Mouse (Mus musculus): Measurements from ENCODE around the gene BC052040. TPM values are rescaled to one million over a fixed set of nuclear protein-coding genes. Genes with fewer than 3 reads are reported as not detected.

BC052040 gene
- polyA plus RNA-seq, 1 experiment, result 3.8 TPM

GRCm38 (mm10) chr2:115723452-115723851 lies 141.9 kb downstream of the BC052040 start:
- no peak for TF ChIP-seq CTCF (IDR thresholded peaks at IDR 0.05; ENCODE audit: borderline replicate concordance, control insufficient read depth, extremely low read depth, insufficient read depth, low read length, poor library complexity)
- no peak for TF ChIP-seq POLR2A (IDR thresholded peaks at IDR 0.05; ENCODE audit: control insufficient read depth, extremely low read depth, insufficient read depth, low read length, poor library complexity)
- 86% methylated on average over 8 of the region's 8 CpGs for WGBS
- no peaks in the 10 kb centered on the region for H3K4me1 ChIP-seq (replicated peaks; ENCODE audit: control insufficient read depth, insufficient read depth, low read length)
- H3K36me3 ChIP-seq (ENCODE audit: control insufficient read depth, insufficient read depth, low read length), result no peaks in the 10 kb centered on the region
- no peak overlapping the region for H3K4me3 ChIP-seq (ENCODE audit: control insufficient read depth, insufficient read depth, low read length)
- no peak overlapping the region for H3K27ac ChIP-seq (ENCODE audit: control insufficient read depth, insufficient read depth, low read length)
- DNase-seq, result no peak
- no peaks in the 10 kb centered on the region for H3K27me3 ChIP-seq (ENCODE audit: control insufficient read depth, insufficient read depth, low read length)

GRCm38 (mm10) chr2:115724216-115724615 lies 142.7 kb downstream of the BC052040 start:
- WGBS, result 87% methylated on average over 6 of the region's 6 CpGs
- Histone ChIP-seq H3K27me3 (ENCODE audit: control insufficient read depth, insufficient read depth, low read length) (no peaks in the 10 kb centered on the region), H3K4me3 (ENCODE audit: control insufficient read depth, insufficient read depth, low read length) (no peak overlapping the region), H3K4me1 (replicated peaks; ENCODE audit: control insufficient read depth, insufficient read depth, low read length) (no peaks in the 10 kb centered on the region), H3K36me3 (ENCODE audit: control insufficient read depth, insufficient read depth, low read length) (no peaks in the 10 kb centered on the region), H3K27ac (ENCODE audit: control insufficient read depth, insufficient read depth, low read length) (no peak overlapping the region)
- DNase-seq, result no peak
- no peak for TF ChIP-seq POLR2A (IDR thresholded peaks at IDR 0.05; ENCODE audit: control insufficient read depth, extremely low read depth, insufficient read depth, low read length, poor library complexity)
- TF ChIP-seq CTCF (IDR thresholded peaks at IDR 0.05; ENCODE audit: borderline replicate concordance, control insufficient read depth, extremely low read depth, insufficient read depth, low read length, poor library complexity), result no peak

GRCm38 (mm10) chr2:115724726-115725125 lies 143.2 kb downstream of the BC052040 start:
- Histone ChIP-seq H3K36me3 (ENCODE audit: control insufficient read depth, insufficient read depth, low read length) (no peaks in the 10 kb centered on the region), H3K4me1 (replicated peaks; ENCODE audit: control insufficient read depth, insufficient read depth, low read length) (no peaks in the 10 kb centered on the region), H3K4me3 (ENCODE audit: control insufficient read depth, insufficient read depth, low read length) (no peak overlapping the region), H3K27ac (ENCODE audit: control insufficient read depth, insufficient read depth, low read length) (no peak overlapping the region), H3K27me3 (ENCODE audit: control insufficient read depth, insufficient read depth, low read length) (no peaks in the 10 kb centered on the region)
- 98% methylated on average over 6 of the region's 6 CpGs for WGBS
- TF ChIP-seq POLR2A (IDR thresholded peaks at IDR 0.05; ENCODE audit: control insufficient read depth, extremely low read depth, insufficient read depth, low read length, poor library complexity), result no peak
- no peak for TF ChIP-seq CTCF (IDR thresholded peaks at IDR 0.05; ENCODE audit: borderline replicate concordance, control insufficient read depth, extremely low read depth, insufficient read depth, low read length, poor library complexity)
- no peak for DNase-seq

- Histone ChIP-seq H3K27ac (ENCODE audit: control insufficient read depth, insufficient read depth, low read length) (no peak overlapping the region), H3K4me3 (ENCODE audit: control insufficient read depth, insufficient read depth, low read length) (no peak overlapping the region), H3K27me3 (ENCODE audit: control insufficient read depth, insufficient read depth, low read length) (no peaks in the 10 kb centered on the region), H3K4me1 (replicated peaks; ENCODE audit: control insufficient read depth, insufficient read depth, low read length) (no peaks in the 10 kb centered on the region), H3K36me3 (ENCODE audit: control insufficient read depth, insufficient read depth, low read length) (no peaks in the 10 kb centered on the region)
- TF ChIP-seq POLR2A (IDR thresholded peaks at IDR 0.05; ENCODE audit: control insufficient read depth, extremely low read depth, insufficient read depth, low read length, poor library complexity), result no peak
- TF ChIP-seq CTCF (IDR thresholded peaks at IDR 0.05; ENCODE audit: borderline replicate concordance, control insufficient read depth, extremely low read depth, insufficient read depth, low read length, poor library complexity), result no peak
- DNase-seq, result no peak
- 94% methylated on average over 6 of the region's 6 CpGs for WGBS
Measured at GRCm38 (mm10) chr2:115725503-115725902, 144.0 kb downstream of the BC052040 start.

GRCm38 (mm10) chr2:115725926-115726325 lies 144.4 kb downstream of the BC052040 start:
- TF ChIP-seq CTCF (IDR thresholded peaks at IDR 0.05; ENCODE audit: borderline replicate concordance, control insufficient read depth, extremely low read depth, insufficient read depth, low read length, poor library complexity) (no peak), POLR2A (IDR thresholded peaks at IDR 0.05; ENCODE audit: control insufficient read depth, extremely low read depth, insufficient read depth, low read length, poor library complexity) (no peak)
- H3K4me3 ChIP-seq (ENCODE audit: control insufficient read depth, insufficient read depth, low read length), result no peak overlapping the region
- no peak overlapping the region for H3K27ac ChIP-seq (ENCODE audit: control insufficient read depth, insufficient read depth, low read length)
- DNase-seq, result no peak
- 86% methylated on average over 6 of the region's 6 CpGs for WGBS
- no peaks in the 10 kb centered on the region for H3K4me1 ChIP-seq (replicated peaks; ENCODE audit: control insufficient read depth, insufficient read depth, low read length)
- H3K27me3 ChIP-seq (ENCODE audit: control insufficient read depth, insufficient read depth, low read length), result no peaks in the 10 kb centered on the region
- no peaks in the 10 kb centered on the region for H3K36me3 ChIP-seq (ENCODE audit: control insufficient read depth, insufficient read depth, low read length)

- no peaks in the 10 kb centered on the region for H3K4me1 ChIP-seq (replicated peaks; ENCODE audit: control insufficient read depth, insufficient read depth, low read length)
- no peak overlapping the region for H3K4me3 ChIP-seq (ENCODE audit: control insufficient read depth, insufficient read depth, low read length)
- TF ChIP-seq POLR2A (IDR thresholded peaks at IDR 0.05; ENCODE audit: control insufficient read depth, extremely low read depth, insufficient read depth, low read length, poor library complexity) (no peak), CTCF (IDR thresholded peaks at IDR 0.05; ENCODE audit: borderline replicate concordance, control insufficient read depth, extremely low read depth, insufficient read depth, low read length, poor library complexity) (no peak)
- H3K27ac ChIP-seq (ENCODE audit: control insufficient read depth, insufficient read depth, low read length), result no peak overlapping the region
- 93% methylated on average over 5 of the region's 5 CpGs for WGBS
- H3K36me3 ChIP-seq (ENCODE audit: control insufficient read depth, insufficient read depth, low read length), result no peaks in the 10 kb centered on the region
- no peaks in the 10 kb centered on the region for H3K27me3 ChIP-seq (ENCODE audit: control insufficient read depth, insufficient read depth, low read length)
- no peak for DNase-seq
Measured at GRCm38 (mm10) chr2:115726806-115727205, 145.3 kb downstream of the BC052040 start.

GRCm38 (mm10) chr2:115728627-115729026 lies 147.1 kb downstream of the BC052040 start:
- TF ChIP-seq POLR2A (IDR thresholded peaks at IDR 0.05; ENCODE audit: control insufficient read depth, extremely low read depth, insufficient read depth, low read length, poor library complexity), result no peak
- no peak for TF ChIP-seq CTCF (IDR thresholded peaks at IDR 0.05; ENCODE audit: borderline replicate concordance, control insufficient read depth, extremely low read depth, insufficient read depth, low read length, poor library complexity)
- Histone ChIP-seq H3K27me3 (ENCODE audit: control insufficient read depth, insufficient read depth, low read length) (no peaks in the 10 kb centered on the region), H3K27ac (ENCODE audit: control insufficient read depth, insufficient read depth, low read length) (no peak overlapping the region), H3K4me1 (replicated peaks; ENCODE audit: control insufficient read depth, insufficient read depth, low read length) (no peaks in the 10 kb centered on the region), H3K36me3 (ENCODE audit: control insufficient read depth, insufficient read depth, low read length) (no peaks in the 10 kb centered on the region), H3K4me3 (ENCODE audit: control insufficient read depth, insufficient read depth, low read length) (no peak overlapping the region)
- no peak for DNase-seq
- WGBS, result 96% methylated on average over 6 of the region's 6 CpGs
